Mouse (Mus musculus) E14TG2a.4 (cell line): ENCODE measurements around the gene Ccdc38.

Experiments
- CTCF ChIP-seq: conservative IDR thresholded peaks from 2 replicates; pipeline ENCODE4 v1.5.1; 2014; ENCODE audit warnings: low read length
- NANOG ChIP-seq: IDR thresholded peaks from 2 replicates; pipeline ENCODE4 v1.6.1; 2014; ENCODE audit warnings: borderline replicate concordance, low read length, mixed read lengths
- POU5F1 ChIP-seq: IDR thresholded peaks from 2 replicates; pipeline ENCODE4 v1.6.1; 2014; ENCODE audit warnings: low read length, borderline replicate concordance

GRCm38 (mm10) chr10:93595831-93596230 lies 55.4 kb downstream of the Ccdc38 start:
- TF ChIP-seq CTCF (no peak), POU5F1 (no peak), NANOG (no peak)
